Mouse (Mus musculus) embryonic facial prominence, embryonic 15.5 days (tissue): Measurements from ENCODE around the gene Slc41a3. TPM values are rescaled to one million over a fixed set of nuclear protein-coding genes. Genes with fewer than 3 reads are reported as not detected.

Experiments
- ATAC-seq: fragments of 200-750 bp; cut with Nextera tagmentation; 2 replicates; pipeline ENCODE4 v1.8.0; 2017; ENCODE audit warnings: low read depth, moderate TSS enrichment; ENCODE audit not compliant: insufficient number of reproducible peaks, low FRiP score, low TSS enrichment
- H3K27ac ChIP-seq: fragments of 300-500 bp; sonication (generic); replicated peaks from 2 replicates; pipeline ENCODE4 v1.5.1; 2015; ENCODE audit warnings: mild to moderate bottlenecking, inconsistent platforms
- H3K27me3 ChIP-seq: fragments of 300-500 bp; sonication (generic); 2 replicates; pipeline ENCODE4 v1.6.1; 2015; ENCODE audit warnings: inconsistent platforms
- H3K36me3 ChIP-seq: fragments of 300-500 bp; sonication (generic); 2 replicates; pipeline ENCODE4 v1.6.1; 2015; ENCODE audit warnings: mild to moderate bottlenecking, inconsistent platforms
- H3K4me1 ChIP-seq: fragments of 300-500 bp; sonication (generic); 2 replicates; pipeline ENCODE4 v1.6.1; 2015; ENCODE audit warnings: inconsistent platforms
- H3K4me2 ChIP-seq: fragments of 300-500 bp; sonication (generic); replicated peaks from 2 replicates; pipeline ENCODE4 v1.6.1; 2015; ENCODE audit warnings: mild to moderate bottlenecking, inconsistent platforms
- H3K4me3 ChIP-seq: fragments of 300-500 bp; sonication (generic); replicated peaks from 2 replicates; pipeline ENCODE4 v1.5.1; 2015; ENCODE audit warnings: mild to moderate bottlenecking, inconsistent platforms
- H3K9ac ChIP-seq: fragments of 300-500 bp; sonication (generic); 2 replicates; pipeline ENCODE4 v1.6.1; 2015; ENCODE audit warnings: inconsistent platforms
- H3K9me3 ChIP-seq: fragments of 300-500 bp; sonication (generic); replicated peaks from 2 replicates; pipeline ENCODE4 v1.6.1; 2016; ENCODE audit warnings: inconsistent platforms
- WGBS: fragments of 180-500 bp; shearing (Covaris S2); methylation state at CpG from one replicate; pipeline ENCODE4 v1.1.7; 2015; 5-methylcytosine and 5-hydroxymethylcytosine counted together
- polyA plus RNA-seq: library from polyadenylated mRNA; unstranded; fragments of >200 nt; fragmentation: Nextera tagmentation; extraction: Ambion mirVana; gene quantifications from 2 replicates; pipeline ENCODE4 v1.2.1, GENCODE M21; 2015

Gene Slc41a3
- 5.3 and 6.1 TPM in 2 replicates for polyA plus RNA-seq

- Histone ChIP-seq H3K4me1 (0 out of 2 replicates have a peak, but pooled peaks cover 12% of the 10 kb centered on the region), H3K27me3 (peaks cover 4% of the 10 kb centered on the region; the same call in 1 of the 2 replicates), H3K36me3 (no peaks in the 10 kb centered on the region), H3K9me3 (no peaks in the 10 kb centered on the region), H3K4me2 (peak within 1 kb of the TSS; percentile 92), H3K9ac (peak within 1 kb of the TSS; percentile 50), H3K4me3 (peak within 1 kb of the TSS; percentile 63), H3K27ac (no peak within 1 kb of the TSS; the same call in 1 of the 2 replicates)
- ATAC-seq: peak; percentile 92
- under 1% methylated on average over 49 of the region's 49 CpGs for WGBS
Observed at GRCm38 (mm10) chr6:90604533-90605297, at the start of gene Slc41a3. Gene Slc41a3, plus strand, starts transcription at chr6:90604725.

GRCm38 (mm10) chr6:90556534-90557058 is 47.9 kb upstream of the Slc41a3 start:
- no peaks in the 10 kb centered on the region for H3K27me3 ChIP-seq
- no peak overlapping the region for H3K9ac ChIP-seq
- no peaks in the 10 kb centered on the region for H3K9me3 ChIP-seq
- no peaks in the 10 kb centered on the region for H3K4me1 ChIP-seq
- H3K27ac ChIP-seq: no peak overlapping the region
- no peaks in the 10 kb centered on the region for H3K36me3 ChIP-seq
- WGBS: 65% methylated on average over 2 of the region's 2 CpGs
- H3K4me3 ChIP-seq: no peak overlapping the region
- H3K4me2 ChIP-seq: no peak overlapping the region
- no peak for ATAC-seq

DNA sequence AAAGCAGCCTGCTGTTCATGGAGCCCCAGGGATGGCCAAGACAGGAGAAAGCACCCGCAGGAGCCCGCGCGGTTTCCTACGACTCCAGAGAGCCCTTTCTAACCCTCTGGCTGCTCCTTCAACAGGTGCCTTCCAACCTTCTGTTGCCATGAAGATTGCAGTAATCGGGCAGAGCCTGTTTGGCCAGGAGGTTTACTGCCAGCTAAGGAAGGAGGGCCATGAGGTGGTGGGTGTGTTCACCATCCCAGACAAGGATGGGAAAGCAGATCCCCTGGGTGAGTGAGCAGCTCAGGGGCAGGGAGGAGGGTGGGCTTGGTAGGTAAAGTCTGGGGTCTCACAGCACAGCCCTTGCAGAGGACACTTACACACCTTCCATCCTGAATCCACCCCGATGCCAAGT is 47.4 kb upstream of the Slc41a3 start:
- Histone ChIP-seq H3K4me1 (no peaks in the 10 kb centered on the region), H3K36me3 (no peaks in the 10 kb centered on the region), H3K27me3 (no peaks in the 10 kb centered on the region), H3K9ac (no peak overlapping the region), H3K4me2 (no peak overlapping the region), H3K4me3 (no peak overlapping the region), H3K27ac (no peak overlapping the region), H3K9me3 (no peaks in the 10 kb centered on the region)
- 84% methylated on average over 7 of the region's 7 CpGs for WGBS
- ATAC-seq: no peak

DNA sequence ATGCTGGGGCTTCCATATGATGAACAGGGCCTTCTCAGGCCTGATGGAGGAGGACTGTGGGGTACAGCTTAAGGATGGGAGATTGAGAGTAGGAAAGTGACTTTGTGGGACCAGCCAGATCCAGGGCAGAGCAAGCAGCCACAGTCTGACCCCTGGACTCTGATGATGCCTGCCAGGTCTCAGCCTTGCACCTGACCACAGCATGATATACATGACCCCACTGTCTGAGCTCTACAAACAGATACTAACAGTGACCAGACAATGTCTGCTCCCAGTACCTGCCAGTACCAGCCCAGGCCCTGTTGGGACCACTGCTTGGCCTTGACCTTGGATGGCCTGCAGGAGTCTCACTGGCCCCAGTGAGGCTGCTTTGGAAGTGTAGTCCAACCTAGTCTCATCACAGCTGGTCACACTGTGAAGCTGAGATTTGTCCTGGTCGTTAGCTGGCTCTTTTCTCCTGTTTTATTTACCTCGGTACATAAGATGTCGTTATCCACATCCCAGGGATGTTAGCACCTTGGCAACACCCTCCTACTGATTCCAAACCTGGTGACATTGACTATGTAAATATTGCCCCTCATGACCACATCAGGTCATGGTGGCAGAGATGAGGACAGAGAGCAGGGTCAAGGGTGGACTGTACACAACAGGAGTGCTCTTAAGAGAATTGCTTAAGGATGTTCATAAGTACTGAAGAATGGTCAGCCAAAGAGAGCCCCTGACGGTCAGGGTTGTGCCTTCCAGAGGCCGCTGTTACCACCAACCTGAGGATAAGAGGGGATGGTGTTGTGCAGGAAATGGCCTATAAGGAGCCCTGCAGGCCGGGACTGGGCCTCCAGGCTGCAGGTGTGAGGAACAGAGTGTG is 46.5 kb upstream of the Slc41a3 start:
- H3K4me2 ChIP-seq: no peak overlapping the region
- H3K36me3 ChIP-seq: no peaks in the 10 kb centered on the region
- H3K4me3 ChIP-seq: no peak overlapping the region
- H3K4me1 ChIP-seq: no peaks in the 10 kb centered on the region
- no peak overlapping the region for H3K9ac ChIP-seq
- no peak for ATAC-seq
- H3K9me3 ChIP-seq: no peaks in the 10 kb centered on the region
- no peaks in the 10 kb centered on the region for H3K27me3 ChIP-seq
- no peak overlapping the region for H3K27ac ChIP-seq
- WGBS: 79% methylated on average over 6 of the region's 6 CpGs

DNA sequence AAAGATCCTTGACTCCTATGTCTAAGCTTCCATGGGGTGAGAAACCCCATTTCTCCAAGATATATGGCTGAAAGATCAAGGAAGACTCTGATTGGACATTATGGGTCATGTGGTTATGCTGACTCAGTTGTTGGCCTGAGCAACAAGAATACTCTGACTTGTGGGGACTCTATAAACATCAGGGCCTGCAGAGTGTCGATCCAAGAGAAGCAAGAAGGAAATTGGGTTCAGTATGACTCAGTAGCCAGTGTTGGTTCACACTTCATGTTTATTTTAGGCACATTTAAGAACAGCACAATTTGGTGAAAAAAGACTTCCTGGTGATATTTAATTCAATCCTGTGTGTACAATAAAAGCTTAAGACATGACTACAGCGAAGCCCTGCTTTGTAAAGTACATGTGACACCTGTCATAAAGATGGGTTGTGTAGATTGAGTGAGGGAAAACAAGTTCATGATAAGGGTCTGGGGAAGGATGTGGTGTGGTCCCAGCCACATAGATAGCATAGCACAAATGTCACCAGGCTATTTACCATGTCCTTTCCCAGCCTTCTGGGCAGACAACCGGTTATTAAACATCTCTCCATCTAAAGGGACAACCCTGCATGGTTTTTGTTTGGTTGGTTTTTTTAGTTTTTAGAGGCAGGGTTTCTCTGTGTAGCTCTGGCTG is 44.0 kb upstream of the Slc41a3 start:
- H3K4me1 ChIP-seq: no peaks in the 10 kb centered on the region
- no peaks in the 10 kb centered on the region for H3K9me3 ChIP-seq
- H3K9ac ChIP-seq: no peak overlapping the region
- no peak overlapping the region for H3K4me3 ChIP-seq
- H3K4me2 ChIP-seq: no peak overlapping the region
- no peak overlapping the region for H3K27ac ChIP-seq
- no peaks in the 10 kb centered on the region for H3K27me3 ChIP-seq
- H3K36me3 ChIP-seq: no peaks in the 10 kb centered on the region
- 86% methylated on average over 3 of the region's 3 CpGs for WGBS
- no peak for ATAC-seq

- no peak for ATAC-seq
- H3K4me3 ChIP-seq: no peak overlapping the region
- no peak overlapping the region for H3K4me2 ChIP-seq
- H3K27me3 ChIP-seq: no peaks in the 10 kb centered on the region
- no peak overlapping the region for H3K27ac ChIP-seq
- H3K36me3 ChIP-seq: no peaks in the 10 kb centered on the region
- 47% methylated on average over 2 of the region's 2 CpGs for WGBS
- H3K9ac ChIP-seq: no peak overlapping the region
- H3K9me3 ChIP-seq: no peaks in the 10 kb centered on the region
- H3K4me1 ChIP-seq: no peaks in the 10 kb centered on the region
Observed at GRCm38 (mm10) chr6:90561234-90561781, 43.2 kb upstream of the Slc41a3 start.

- ATAC-seq: no peak
- H3K9me3 ChIP-seq: no peaks in the 10 kb centered on the region
- H3K27ac ChIP-seq: no peak overlapping the region
- no peaks in the 10 kb centered on the region for H3K36me3 ChIP-seq
- no peak overlapping the region for H3K4me2 ChIP-seq
- H3K27me3 ChIP-seq: no peaks in the 10 kb centered on the region
- H3K4me3 ChIP-seq: no peak overlapping the region
- no peak overlapping the region for H3K9ac ChIP-seq
- WGBS: 77% methylated on average over 9 of the region's 9 CpGs
- H3K4me1 ChIP-seq: no peaks in the 10 kb centered on the region
Observed at GRCm38 (mm10) chr6:90564240-90564639, 40.3 kb upstream of the Slc41a3 start.

DNA sequence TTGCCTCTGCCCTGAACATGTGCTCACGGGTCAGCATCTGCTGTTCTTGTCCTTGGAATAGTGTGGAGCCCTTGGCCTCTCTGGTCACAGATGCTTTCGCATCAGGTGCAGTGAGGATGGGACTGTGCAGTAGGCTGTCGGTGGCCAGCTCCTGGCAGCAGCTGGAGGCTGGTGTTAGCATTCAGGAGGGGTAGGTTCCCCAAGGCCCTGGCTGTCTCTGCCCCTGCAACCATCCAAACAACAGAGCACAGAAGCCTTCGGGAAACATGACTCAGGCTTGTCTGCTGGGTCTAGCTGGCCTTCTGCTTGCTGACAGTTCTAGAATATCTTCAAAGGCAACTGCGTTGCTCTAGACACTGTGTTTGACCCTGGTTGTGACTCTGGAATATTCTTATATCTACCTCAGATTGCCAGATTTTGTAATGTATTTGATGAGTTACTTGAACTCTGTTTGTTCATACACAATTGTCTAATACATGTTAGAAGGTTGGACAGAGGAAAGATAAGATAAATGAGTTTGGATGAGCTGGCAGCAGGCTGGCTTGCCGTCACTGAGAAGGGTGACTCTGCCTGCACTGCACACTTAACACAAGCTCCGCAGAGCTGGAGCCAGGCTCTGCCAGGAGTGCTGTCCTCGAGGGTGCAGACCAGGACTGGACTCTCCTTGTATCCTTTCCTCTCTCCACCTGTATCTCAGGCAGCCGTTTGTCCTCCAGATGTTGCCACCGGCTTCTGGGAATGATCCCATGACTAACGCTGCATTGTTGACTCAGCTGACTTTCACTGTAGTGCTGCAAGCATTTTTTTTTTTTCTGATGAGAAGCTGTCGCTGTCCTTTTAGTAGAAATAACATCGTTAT is 38.9 kb upstream of the Slc41a3 start:
- no peaks in the 10 kb centered on the region for H3K36me3 ChIP-seq
- ATAC-seq: no peak
- H3K9me3 ChIP-seq: no peaks in the 10 kb centered on the region
- H3K27ac ChIP-seq: no peak overlapping the region
- H3K4me2 ChIP-seq: no peak overlapping the region
- no peak overlapping the region for H3K4me3 ChIP-seq
- no peaks in the 10 kb centered on the region for H3K4me1 ChIP-seq
- no peaks in the 10 kb centered on the region for H3K27me3 ChIP-seq
- no peak overlapping the region for H3K9ac ChIP-seq
- WGBS: 52% methylated on average over 13 of the region's 13 CpGs

DNA sequence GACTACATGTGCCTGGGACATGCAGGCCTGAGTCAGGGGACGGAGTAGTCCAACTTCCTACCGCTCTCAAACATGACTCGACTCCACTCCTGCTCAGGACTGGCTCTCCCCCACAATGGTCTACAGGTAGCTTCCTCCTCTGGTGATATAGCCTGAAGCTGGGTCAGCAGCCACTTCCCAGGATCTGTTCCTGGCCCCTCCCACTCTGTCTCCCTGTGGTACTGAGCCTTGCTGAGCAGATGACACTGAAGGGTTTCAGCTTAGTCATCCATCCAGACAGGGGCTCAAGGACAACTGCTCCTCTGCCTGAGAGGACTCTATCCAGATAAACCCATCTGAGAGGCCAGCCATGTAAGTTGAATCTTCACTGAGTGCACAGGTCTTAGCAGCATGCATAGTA is 37.0 kb upstream of the Slc41a3 start:
- no peaks in the 10 kb centered on the region for H3K36me3 ChIP-seq
- H3K9me3 ChIP-seq: no peaks in the 10 kb centered on the region
- no peaks in the 10 kb centered on the region for H3K27me3 ChIP-seq
- no peak overlapping the region for H3K4me3 ChIP-seq
- no peak overlapping the region for H3K9ac ChIP-seq
- H3K27ac ChIP-seq: no peak overlapping the region
- H3K4me2 ChIP-seq: no peak overlapping the region
- WGBS: 72% methylated on average over 3 of the region's 3 CpGs
- no peaks in the 10 kb centered on the region for H3K4me1 ChIP-seq
- no peak for ATAC-seq

DNA sequence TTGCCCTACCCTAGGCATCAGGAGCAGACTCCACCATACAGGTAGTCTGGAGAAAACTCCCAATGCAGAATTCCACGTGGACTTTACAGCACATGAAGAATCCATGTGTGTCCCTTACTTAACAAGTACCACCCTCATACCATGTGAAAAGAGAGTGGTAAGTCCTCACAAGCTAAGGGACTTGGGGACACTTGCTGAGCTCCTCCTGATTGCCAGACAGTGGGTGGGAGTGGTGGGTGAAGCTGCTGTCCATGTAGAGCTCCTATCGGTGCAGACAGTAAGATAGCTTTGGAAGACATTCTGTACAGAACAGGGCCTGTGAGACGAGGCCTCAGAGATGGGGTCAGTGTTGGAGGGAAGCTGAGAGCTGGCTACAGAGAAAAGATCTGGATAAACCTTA is 36.6 kb upstream of the Slc41a3 start:
- no peak for ATAC-seq
- Histone ChIP-seq H3K4me3 (no peak overlapping the region), H3K9me3 (no peaks in the 10 kb centered on the region), H3K36me3 (no peaks in the 10 kb centered on the region), H3K27ac (no peak overlapping the region), H3K27me3 (no peaks in the 10 kb centered on the region), H3K9ac (no peak overlapping the region), H3K4me1 (no peaks in the 10 kb centered on the region), H3K4me2 (no peak overlapping the region)
- WGBS: 62% methylated on average over 3 of the region's 3 CpGs
